In genomic region chr4:106228534-106228933, GRCm38 (mm10) we compare ENCODE assay signal across 8 mouse cellular contexts.
DNase-seq lines count a peak whose midpoint lies in the region; ATAC-seq and TF ChIP-seq lines count a peak whose summit lies in the region.

No protein-coding gene starts in this region.

- H3K9ac ChIP-seq in heart, adult 2 months (ENCODE audit: low read depth, low read length) = no peak overlapping the region
- no peak overlapping the region for H3K9ac ChIP-seq in kidney, embryonic 14.5 days (ENCODE audit: low read depth, low read length)
- H3K9ac ChIP-seq in limb, embryonic 14.5 days (ENCODE audit: low read depth, low read length, severe bottlenecking) = no peak overlapping the region
- no peak overlapping the region for H3K9ac ChIP-seq in midbrain, postnatal 0 days (replicated peaks; ENCODE audit: low read length, poor library complexity, severe bottlenecking)

- peak; percentile 92 for TF ChIP-seq CTCF in heart, adult 2 months (IDR thresholded peaks at IDR 0.05)
- TF ChIP-seq CTCF in midbrain, postnatal 0 days (IDR thresholded peaks at IDR 0.05) = peak; percentile 98

- H3K36me3 ChIP-seq in heart, adult 2 months (ENCODE audit: control insufficient read depth, insufficient read depth, low read length) = no peaks in the 10 kb centered on the region
- H3K36me3 ChIP-seq in kidney, embryonic 14.5 days (ENCODE audit: control insufficient read depth, insufficient read depth, low read length) = no peaks in the 10 kb centered on the region
- no peaks in the 10 kb centered on the region for H3K36me3 ChIP-seq in limb, embryonic 14.5 days (ENCODE audit: control insufficient read depth, insufficient read depth, low read length)
- H3K36me3 ChIP-seq in midbrain, postnatal 0 days (ENCODE audit: insufficient read depth, low read length) = no peaks in the 10 kb centered on the region

- H3K4me3 ChIP-seq in heart, adult 2 months = no peak overlapping the region
- H3K4me3 ChIP-seq in kidney, embryonic 14.5 days (ENCODE audit: low read length) = no peak overlapping the region
- no peak overlapping the region for H3K4me3 ChIP-seq in limb, embryonic 14.5 days (replicated peaks; ENCODE audit: low read length)
- H3K4me3 ChIP-seq in midbrain, postnatal 0 days (ENCODE audit: low read depth, low read length) = no peak overlapping the region

- intact Hi-C loops in heart, adult 2 months (cut with DNase I) = loop anchor here (1.0 to 5.0 kb wide), 3 partner anchors 101 to 1196 kb away; no protein-coding TSS in a partner anchor

- no peak for TF ChIP-seq POLR2A in heart, adult 2 months (IDR thresholded peaks at IDR 0.05; ENCODE audit: insufficient read depth, low read depth, low read length)
- TF ChIP-seq POLR2A in limb, embryonic 14.5 days (IDR thresholded peaks at IDR 0.05; ENCODE audit: borderline replicate concordance, extremely low read depth, insufficient read depth, insufficient read length) = no peak

- WGBS in heart, adult 2 months = 38% methylated on average over 9 of the region's 9 CpGs
- WGBS in kidney, embryonic 14.5 days = 39% methylated on average over 9 of the region's 9 CpGs
- WGBS in limb, embryonic 14.5 days = 41% methylated on average over 9 of the region's 9 CpGs
- 43% methylated on average over 9 of the region's 9 CpGs for WGBS in midbrain, postnatal 0 days

- peaks cover 1% of the 10 kb centered on the region; the same call in 1 of the 2 replicates for H3K4me1 ChIP-seq in heart, adult 2 months (ENCODE audit: control insufficient read depth, insufficient read depth, low read length)
- no peaks in the 10 kb centered on the region for H3K4me1 ChIP-seq in kidney, embryonic 14.5 days (ENCODE audit: control insufficient read depth, insufficient read depth, low read length)
- H3K4me1 ChIP-seq in limb, embryonic 14.5 days (ENCODE audit: control insufficient read depth, insufficient read depth, low read length) = peaks cover 8% of the 10 kb centered on the region; the same call in 1 of the 2 replicates
- H3K4me1 ChIP-seq in midbrain, postnatal 0 days (ENCODE audit: insufficient read depth, low read length) = no peaks in the 10 kb centered on the region

- H3K79me2 ChIP-seq in heart, adult 2 months (replicated peaks; ENCODE audit: control insufficient read depth, insufficient read depth, low read length) = no peaks in the 10 kb centered on the region

- DNase-seq in 3T3-L1 (ENCODE audit: low read depth, low spot score) = peak; percentile 83
- DNase-seq in adrenal gland, adult 8-10 months = peak; percentile 56
- DNase-seq in embryo, embryonic 9.5 days (ENCODE audit: extremely low spot score) = peak; percentile 65
- DNase-seq in heart, adult 2 months = peak; percentile 67 to 80
- peak; percentile 88 for DNase-seq in limb, embryonic 14.5 days (ENCODE audit: low spot score)
- DNase-seq in midbrain, postnatal 0 days (ENCODE audit: low spot score) = peak; percentile 91
- DNase-seq in spleen, postnatal 36 days (ENCODE audit: low spot score in 2 of 2) = peak; percentile 48

- H3K27ac ChIP-seq in heart, adult 2 months = no peak overlapping the region
- no peak overlapping the region for H3K27ac ChIP-seq in kidney, embryonic 14.5 days (ENCODE audit: low read depth, low read length)
- no peak overlapping the region for H3K27ac ChIP-seq in limb, embryonic 14.5 days (replicated peaks; ENCODE audit: low read depth, low read length)
- H3K27ac ChIP-seq in midbrain, postnatal 0 days (ENCODE audit: low read depth, low read length) = no peak overlapping the region

- H3K27me3 ChIP-seq in heart, adult 2 months (ENCODE audit: control insufficient read depth, insufficient read depth, low read length) = no peaks in the 10 kb centered on the region
- H3K27me3 ChIP-seq in kidney, embryonic 14.5 days (ENCODE audit: control insufficient read depth, insufficient read depth, low read length) = no peaks in the 10 kb centered on the region
- H3K27me3 ChIP-seq in limb, embryonic 14.5 days (ENCODE audit: control insufficient read depth, insufficient read depth, low read length) = no peaks in the 10 kb centered on the region
- H3K27me3 ChIP-seq in midbrain, postnatal 0 days (ENCODE audit: insufficient read depth, low read length) = no peaks in the 10 kb centered on the region

- H3K4me2 ChIP-seq in kidney, embryonic 14.5 days (replicated peaks; ENCODE audit: low read depth, low read length) = no peak overlapping the region
- no peak overlapping the region for H3K4me2 ChIP-seq in limb, embryonic 14.5 days (replicated peaks; ENCODE audit: low read depth, low read length, severe bottlenecking)
- H3K4me2 ChIP-seq in midbrain, postnatal 0 days (ENCODE audit: low read depth, low read length, poor library complexity, severe bottlenecking) = no peak overlapping the region

- H3K9me3 ChIP-seq in kidney, embryonic 14.5 days (ENCODE audit: control insufficient read depth, low read length) = peaks cover 3% of the 10 kb centered on the region; the same call in 1 of the 2 replicates
- no peaks in the 10 kb centered on the region for H3K9me3 ChIP-seq in limb, embryonic 14.5 days (ENCODE audit: control insufficient read depth, low read length)
- no peaks in the 10 kb centered on the region for H3K9me3 ChIP-seq in midbrain, postnatal 0 days (ENCODE audit: low read length)

- TF ChIP-seq EP300 in heart, adult 2 months (IDR thresholded peaks at IDR 0.05; ENCODE audit: insufficient read depth, low read depth, low read length) = peak; percentile 90

- ATAC-seq in kidney, embryonic 14.5 days (ENCODE audit: low FRiP score, low TSS enrichment) = peak; percentile 58
- peak; percentile 62; the same call in 1 of the 2 replicates for ATAC-seq in limb, embryonic 14.5 days (ENCODE audit: low FRiP score, low read depth)
- ATAC-seq in midbrain, postnatal 0 days (ENCODE audit: low FRiP score) = peak; percentile 48; the same call in 1 of the 2 replicates
